Mouse (Mus musculus) CH12.LX (cell line): Measurements from ENCODE around the gene Phex.
A peak's percentile ranks its signal among the peaks of the same experiment; 100 is the strongest.

Source experiments
- CTCF ChIP-seq, 2 experiments: IDR thresholded peaks in 1 of 2; conservative IDR thresholded peaks in 1 of 2; 2 replicates each; pipeline ENCODE4 v1.5.1; 2011 to 2012; ENCODE audit warnings: low read depth in 2 of 2, low read length in 2 of 2, improper control_type of control experiment in 1 of 2, inconsistent platforms in 1 of 2, mild to moderate bottlenecking in 1 of 2, moderate library complexity in 1 of 2
- ELF1 ChIP-seq: IDR thresholded peaks from 2 replicates; pipeline ENCODE4 v1.6.1; 2014; ENCODE audit warnings: low read depth, mild to moderate bottlenecking, inconsistent platforms, low read length, improper control_type of control experiment
- EP300 ChIP-seq: IDR thresholded peaks from 2 replicates; pipeline ENCODE4 v1.6.1; 2011; ENCODE audit warnings: low read length, improper control_type of control experiment
- GABPA ChIP-seq: IDR thresholded peaks from 2 replicates; pipeline ENCODE4 v1.6.1; 2012; ENCODE audit warnings: low read depth, low read length, improper control_type of control experiment, inconsistent platforms; ENCODE audit not compliant: insufficient replicate concordance
- JUND ChIP-seq: conservative IDR thresholded peaks from 2 replicates; pipeline ENCODE4 v1.6.1; 2011; ENCODE audit warnings: low read depth, low read length, improper control_type of control experiment
- MAFK ChIP-seq: IDR thresholded peaks from 2 replicates; pipeline ENCODE4 v1.6.1; 2011; ENCODE audit warnings: low read length, improper control_type of control experiment; ENCODE audit not compliant: insufficient replicate concordance
- MEF2A ChIP-seq: IDR thresholded peaks from 2 replicates; pipeline ENCODE4 v1.6.1; 2014; ENCODE audit warnings: low read depth, mild to moderate bottlenecking, inconsistent platforms, low read length, improper control_type of control experiment, borderline replicate concordance
- NELFE ChIP-seq: IDR thresholded peaks from 2 replicates; pipeline ENCODE4 v1.6.1; 2011; ENCODE audit warnings: low read depth, low read length, improper control_type of control experiment
- POLR2A ChIP-seq: IDR thresholded peaks from 2 replicates; pipeline ENCODE4 v1.6.1; 2011; ENCODE audit warnings: low read depth, mild to moderate bottlenecking, improper control_type of control experiment, low read length
- TCF12 ChIP-seq: IDR thresholded peaks from 2 replicates; pipeline ENCODE4 v1.6.1; 2014; ENCODE audit warnings: low read depth, mild to moderate bottlenecking, inconsistent platforms, low read length, improper control_type of control experiment
- UBTF ChIP-seq: IDR thresholded peaks from 2 replicates; pipeline ENCODE4 v1.6.1; 2012; ENCODE audit warnings: low read depth, mild to moderate bottlenecking, inconsistent platforms, low read length, improper control_type of control experiment, moderate library complexity
- ZKSCAN1 ChIP-seq: IDR thresholded peaks from 2 replicates; pipeline ENCODE4 v1.6.1; 2012; ENCODE audit warnings: low read depth, inconsistent platforms, low read length, improper control_type of control experiment, borderline replicate concordance
- ZMIZ1 ChIP-seq: IDR thresholded peaks from 2 replicates; pipeline ENCODE4 v1.6.1; 2012; ENCODE audit warnings: low read depth, mild to moderate bottlenecking, inconsistent platforms, low read length, improper control_type of control experiment

GRCm38 (mm10) chrX:157454430-157454829 lies 39.3 kb upstream of the Phex start:
- TF ChIP-seq POLR2A (no peak), CTCF (conservative IDR thresholded peaks at IDR 0.05 in 1 of 2, IDR thresholded peaks at IDR 0.05 in 1 of 2; ENCODE audit: low read depth in 2 of 2, low read length in 2 of 2) (peak; percentile 71 to 75), ELF1 (no peak), MAFK (no peak), MEF2A (no peak), EP300 (no peak), NELFE (no peak), GABPA (no peak), UBTF (no peak), JUND (no peak), ZKSCAN1 (no peak), ZMIZ1 (no peak), TCF12 (no peak)
